Mouse (Mus musculus) small intestine, adult 2 months (tissue): ENCODE measurements at regions not wholly inside any gene's neighbourhood (a gene's known extent, or its start where the extent isn't known, plus 50 kb on each side); places are given as distances from the start of the nearest gene placed in this dataset.

Experiments
- H3K27ac ChIP-seq: fragments of 200-500 bp; 2 replicates; pipeline ENCODE4 v1.5.1; 2012; ENCODE audit warnings: low read depth, low read length, control low read depth, inconsistent platforms; ENCODE audit not compliant: insufficient read depth
- H3K27me3 ChIP-seq: fragments of 200-500 bp; 2 replicates; pipeline ENCODE4 v1.6.1; 2012; ENCODE audit warnings: mild to moderate bottlenecking, moderate library complexity, low read length, inconsistent platforms; ENCODE audit not compliant: control insufficient read depth, insufficient read depth
- H3K36me3 ChIP-seq: fragments of 200-500 bp; 2 replicates; pipeline ENCODE4 v1.6.1; 2012; ENCODE audit warnings: mild to moderate bottlenecking, low read length, control low read depth, inconsistent platforms; ENCODE audit not compliant: control insufficient read depth, insufficient read depth
- H3K4me1 ChIP-seq: fragments of 200-500 bp; 2 replicates; pipeline ENCODE4 v1.6.1; 2012; ENCODE audit warnings: low read length, inconsistent platforms, mixed read lengths; ENCODE audit not compliant: control insufficient read depth, insufficient read depth, insufficient read length
- H3K4me3 ChIP-seq: fragments of 200-500 bp; 2 replicates; pipeline ENCODE4 v1.5.1; 2012; ENCODE audit warnings: low read depth, mild to moderate bottlenecking, control low read depth, inconsistent platforms, low read length, moderate library complexity
- CTCF ChIP-seq: fragments of 200-500 bp; IDR thresholded peaks from 2 replicates; pipeline ENCODE4 v1.5.1; 2012; ENCODE audit warnings: low read depth, mild to moderate bottlenecking, control low read depth, inconsistent platforms, low read length, moderate library complexity, mixed read lengths; ENCODE audit not compliant: insufficient replicate concordance, insufficient read length; ENCODE audit errors: extremely low read depth
- POLR2A ChIP-seq: fragments of 200-500 bp; IDR thresholded peaks from 2 replicates; pipeline ENCODE4 v1.6.1; 2012; ENCODE audit warnings: low read depth, mild to moderate bottlenecking, control low read depth, inconsistent platforms, low read length, moderate library complexity
- WGBS: fragments of 180-500 bp; shearing (Covaris S2); methylation state at CpG from one replicate; pipeline ENCODE4 v1.1.7; 2018; 5-methylcytosine and 5-hydroxymethylcytosine counted together

DNA sequence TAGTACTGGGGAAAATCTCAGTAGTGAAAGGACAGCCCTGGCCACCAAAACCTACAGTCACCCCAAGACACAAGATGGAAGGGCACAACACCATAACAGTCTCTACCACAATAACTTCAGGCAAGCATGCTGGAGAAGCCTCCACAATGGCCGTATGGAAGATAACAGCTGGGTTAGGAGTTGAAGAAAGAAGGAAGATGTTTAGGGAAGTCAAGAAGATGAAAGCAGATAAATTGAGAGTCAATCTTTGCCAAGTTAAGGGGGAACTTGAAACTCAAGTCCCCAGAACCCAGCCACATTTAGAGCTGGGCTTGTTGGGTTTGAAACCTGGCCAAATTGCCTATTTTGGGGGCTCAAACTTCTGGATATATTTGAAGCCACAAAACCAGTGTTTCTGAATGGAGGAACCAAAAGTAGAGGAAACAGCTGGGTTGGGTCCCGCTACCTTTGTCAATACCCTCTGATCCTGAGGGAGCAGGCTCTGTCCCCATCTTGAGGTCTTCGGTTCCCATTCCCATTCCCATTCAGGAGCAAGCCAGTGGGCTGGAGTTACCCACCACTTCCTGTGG, 147.8 kb downstream of the Cdc5l start:
- Histone ChIP-seq H3K36me3 (no peaks in the 10 kb centered on the region), H3K4me1 (no peaks in the 10 kb centered on the region), H3K4me3 (no peak overlapping the region), H3K27me3 (no peaks in the 10 kb centered on the region), H3K27ac (no peak overlapping the region)
- WGBS: 76% methylated on average over 3 of the region's 3 CpGs
- no peak for TF ChIP-seq POLR2A
- no peak for TF ChIP-seq CTCF

- H3K36me3 ChIP-seq: no peaks in the 10 kb centered on the region
- TF ChIP-seq CTCF (no peak), POLR2A (no peak)
- no peak overlapping the region for H3K4me3 ChIP-seq
- H3K27me3 ChIP-seq: no peaks in the 10 kb centered on the region
- 89% methylated on average over 1 of the region's 1 CpGs for WGBS
- no peak overlapping the region for H3K27ac ChIP-seq
- no peaks in the 10 kb centered on the region for H3K4me1 ChIP-seq
Measured at GRCm38 (mm10) chr17:45281554-45281953, 152.0 kb downstream of the Cdc5l start.

- no peak overlapping the region for H3K4me3 ChIP-seq
- 27% methylated on average over 3 of the region's 3 CpGs for WGBS
Measured at GRCm38 (mm10) chr17:45279811-45280205, 153.7 kb downstream of the Cdc5l start.

DNA sequence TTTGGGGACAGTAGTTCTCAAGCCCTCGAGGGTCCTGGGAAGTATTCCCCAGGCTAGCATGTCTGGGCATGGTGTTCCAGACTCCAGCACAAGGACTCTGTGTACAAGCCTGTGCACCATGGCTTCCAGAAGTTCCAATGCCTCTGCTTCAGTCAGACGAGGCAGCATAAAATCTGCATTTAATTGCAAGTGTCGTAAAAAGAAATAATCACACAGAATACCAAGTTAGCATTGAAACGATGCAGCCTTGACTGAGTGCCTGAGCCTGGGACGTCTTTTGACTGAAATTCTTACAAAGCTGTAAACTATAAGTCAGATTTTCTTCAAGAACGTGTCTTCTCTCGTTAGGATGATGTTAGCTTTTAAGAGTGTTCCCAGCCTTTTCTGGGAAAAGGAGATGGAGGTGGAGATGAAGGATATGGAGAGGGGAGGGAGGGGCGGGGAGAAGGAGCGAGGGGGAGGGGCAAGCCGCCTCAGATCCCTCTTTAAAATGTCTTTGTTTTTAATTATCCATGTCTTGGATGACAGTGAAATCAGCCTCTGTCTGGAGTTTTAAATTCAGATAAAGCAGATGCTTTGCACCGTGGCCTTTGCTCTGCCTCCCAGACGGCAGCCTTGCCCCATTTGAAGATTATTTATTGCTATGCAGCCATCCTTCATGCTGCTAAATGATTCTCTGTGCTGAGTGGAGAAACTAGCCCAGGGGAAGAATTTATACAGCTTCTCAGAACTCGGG, 154.3 kb downstream of the Cdc5l start:
- Histone ChIP-seq H3K4me1 (no peaks in the 10 kb centered on the region), H3K27ac (no peak overlapping the region), H3K36me3 (no peaks in the 10 kb centered on the region), H3K27me3 (no peaks in the 10 kb centered on the region), H3K4me3 (no peak overlapping the region)
- WGBS: 32% methylated on average over 13 of the region's 13 CpGs
- TF ChIP-seq POLR2A (no peak), CTCF (no peak)

More at GRCm38 (mm10) chr17:45279811-45280205, 153.7 kb downstream of the Cdc5l start:
- H3K4me1 ChIP-seq: no peaks in the 10 kb centered on the region
- H3K36me3 ChIP-seq: no peaks in the 10 kb centered on the region
- no peaks in the 10 kb centered on the region for H3K27me3 ChIP-seq
- H3K27ac ChIP-seq: no peak overlapping the region
- TF ChIP-seq POLR2A: no peak
- no peak for TF ChIP-seq CTCF

- no peaks in the 10 kb centered on the region for H3K36me3 ChIP-seq
- no peak overlapping the region for H3K27ac ChIP-seq
- TF ChIP-seq POLR2A (no peak), CTCF (no peak)
- H3K27me3 ChIP-seq: no peaks in the 10 kb centered on the region
- 80% methylated on average over 3 of the region's 3 CpGs for WGBS
- no peak overlapping the region for H3K4me3 ChIP-seq
- no peaks in the 10 kb centered on the region for H3K4me1 ChIP-seq
Measured at GRCm38 (mm10) chr17:45277516-45277915, 156.0 kb downstream of the Cdc5l start.

- TF ChIP-seq POLR2A: no peak
- TF ChIP-seq CTCF: no peak
- 71% methylated on average over 12 of the region's 12 CpGs for WGBS
- no peak overlapping the region for H3K4me3 ChIP-seq
- no peak overlapping the region for H3K27ac ChIP-seq
- H3K36me3 ChIP-seq: no peaks in the 10 kb centered on the region
- no peaks in the 10 kb centered on the region for H3K4me1 ChIP-seq
- no peaks in the 10 kb centered on the region for H3K27me3 ChIP-seq
Measured at GRCm38 (mm10) chr17:45276686-45277405, 156.7 kb downstream of the Cdc5l start.

DNA sequence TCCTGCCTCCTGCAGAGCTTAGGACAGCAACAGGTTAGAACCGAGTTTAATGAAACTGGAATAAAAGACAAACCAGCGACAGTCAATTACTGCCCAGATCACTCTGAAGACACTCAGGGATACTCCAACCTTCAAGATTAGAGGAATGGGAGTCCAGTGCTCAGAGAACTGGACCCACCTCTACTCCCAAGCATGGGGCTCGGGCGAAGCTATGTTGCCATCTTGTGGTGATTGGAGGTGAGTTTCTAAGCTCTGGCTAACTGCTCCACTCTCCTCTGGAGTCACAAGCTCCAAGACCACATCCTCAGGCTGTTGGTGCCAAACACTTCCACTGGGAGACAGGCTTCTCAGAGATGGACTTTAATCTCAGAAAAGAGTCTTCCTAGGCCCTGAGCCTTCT, 158.6 kb downstream of the Cdc5l start:
- Histone ChIP-seq H3K27me3 (no peaks in the 10 kb centered on the region), H3K4me1 (no peaks in the 10 kb centered on the region), H3K36me3 (no peaks in the 10 kb centered on the region), H3K4me3 (no peak overlapping the region), H3K27ac (no peak overlapping the region)
- no peak for TF ChIP-seq POLR2A
- no peak for TF ChIP-seq CTCF
- 73% methylated on average over 4 of the region's 4 CpGs for WGBS
